Mouse (Mus musculus): ENCODE data around the gene Krt4. TPM values are rescaled to one million over a fixed set of nuclear protein-coding genes. Genes with fewer than 3 reads are reported as not detected.

Krt4 gene
- polyA plus RNA-seq, 1 experiment from 2014 or later, result 7.5 TPM

DNA sequence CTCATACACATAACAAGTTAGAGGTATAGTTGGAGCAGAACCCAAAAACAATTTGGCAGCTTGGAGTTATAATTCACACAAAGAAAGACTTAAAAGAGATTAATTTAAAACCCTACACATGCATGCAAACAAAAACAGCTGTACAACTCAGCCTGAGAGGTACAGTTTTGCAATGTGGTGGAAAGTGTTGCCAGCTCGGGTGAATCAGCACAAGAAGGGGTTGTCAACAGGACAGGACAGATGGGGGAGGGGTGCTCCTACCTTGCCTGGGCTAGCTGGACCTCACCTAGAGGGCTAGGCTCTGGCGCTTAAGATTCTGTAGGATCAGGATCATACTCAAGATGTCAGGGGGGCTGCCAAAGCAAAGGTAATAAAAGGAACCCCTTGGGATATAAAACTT lies 46.5 kb downstream of the Krt4 start:
- no peak overlapping the region for H3K4me2 ChIP-seq
- no peak for ATAC-seq (replicated peaks; ENCODE audit: low FRiP score)
- no peak overlapping the region for H3K27ac ChIP-seq
- H3K4me3 ChIP-seq (replicated peaks), result no peak overlapping the region
- H3K27me3 ChIP-seq, result peaks cover 14% of the 10 kb centered on the region; the same call in 1 of the 2 replicates
- 63% methylated on average over 2 of the region's 2 CpGs for WGBS
- no peaks in the 10 kb centered on the region for H3K36me3 ChIP-seq
- H3K9ac ChIP-seq, result no peak overlapping the region
- no peaks in the 10 kb centered on the region for H3K4me1 ChIP-seq
- H3K9me3 ChIP-seq (replicated peaks), result no peaks in the 10 kb centered on the region

DNA sequence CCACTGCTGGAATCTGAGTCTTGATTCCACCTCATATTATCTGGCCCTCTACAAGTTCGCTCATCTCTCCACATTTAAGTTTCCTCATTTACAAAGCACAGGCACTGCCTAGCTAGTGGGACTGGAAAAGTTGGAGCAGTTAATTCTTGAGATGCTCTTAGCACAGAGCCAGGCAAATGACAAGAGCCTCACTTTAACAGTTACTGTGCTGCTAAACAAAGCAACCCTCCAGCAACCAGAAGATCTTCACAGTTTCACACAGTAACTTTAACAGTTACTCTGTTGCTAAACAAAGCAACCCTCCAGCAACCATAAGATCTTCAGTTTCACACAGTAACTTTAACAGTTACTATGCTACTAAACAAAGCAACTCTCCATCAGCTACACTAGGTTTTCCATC lies 50.2 kb downstream of the Krt4 start:
- WGBS, result 82% methylated on average over 1 of the region's 1 CpGs
- ATAC-seq (replicated peaks; ENCODE audit: low FRiP score), result no peak
- H3K4me3 ChIP-seq (replicated peaks), result no peak overlapping the region
- no peaks in the 10 kb centered on the region for H3K36me3 ChIP-seq
- H3K27ac ChIP-seq, result no peak overlapping the region
- H3K9me3 ChIP-seq (replicated peaks), result no peaks in the 10 kb centered on the region
- no peaks in the 10 kb centered on the region for H3K4me1 ChIP-seq
- no peak overlapping the region for H3K9ac ChIP-seq
- H3K4me2 ChIP-seq, result no peak overlapping the region
- H3K27me3 ChIP-seq, result peaks cover 9% of the 10 kb centered on the region; the same call in 1 of the 2 replicates

DNA sequence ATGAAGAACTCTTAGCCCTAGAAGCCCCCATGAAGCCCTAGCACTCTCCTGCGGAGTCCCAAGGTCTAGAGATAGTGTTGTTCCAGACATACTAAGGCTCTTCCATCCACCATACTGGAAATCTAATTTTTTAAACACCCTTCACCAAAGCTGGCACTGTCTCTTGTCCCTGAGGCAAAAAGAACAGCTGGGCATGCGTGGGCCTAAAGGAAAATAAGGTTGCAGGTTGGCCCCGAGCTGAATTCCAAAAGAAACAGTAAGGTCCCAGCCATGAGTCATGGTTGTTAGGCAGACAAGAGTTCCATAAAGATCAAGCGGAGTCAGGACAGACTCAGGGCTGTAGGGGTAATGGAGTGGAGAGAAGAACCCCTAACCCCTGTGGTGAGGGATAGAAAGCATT lies 51.3 kb downstream of the Krt4 start:
- no peak for ATAC-seq (replicated peaks; ENCODE audit: low FRiP score)

DNA sequence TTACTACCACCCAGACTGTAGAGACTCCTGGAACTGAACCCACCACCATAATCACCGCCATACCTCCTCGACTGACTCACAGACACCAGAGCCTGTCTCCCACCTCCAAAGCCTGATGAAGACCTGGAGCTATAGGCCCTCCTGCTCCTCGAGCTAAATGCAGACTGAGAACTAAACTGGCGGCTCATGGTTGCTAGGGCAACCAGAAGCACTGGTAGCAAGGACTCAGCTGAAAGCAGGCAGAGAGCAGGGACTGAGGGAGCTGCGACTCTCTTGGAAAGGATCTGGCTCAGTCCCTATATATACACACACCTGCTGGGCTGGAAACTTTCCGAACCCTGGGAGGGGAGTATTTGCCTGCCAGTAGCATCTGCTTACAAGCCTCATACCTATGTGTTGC lies 55.1 kb downstream of the Krt4 start, which contains the start of gene Krt77:
TSS of gene Krt77 (minus strand) at position 275 of the 400 bp plus-strand sequence.
- H3K4me1 ChIP-seq, result no peaks in the 10 kb centered on the region
- no peak within 1 kb of the TSS for H3K9ac ChIP-seq
- H3K27ac ChIP-seq, result no peak within 1 kb of the TSS
- H3K36me3 ChIP-seq, result no peaks in the 10 kb centered on the region
- H3K4me3 ChIP-seq (replicated peaks), result no peak within 1 kb of the TSS
- H3K4me2 ChIP-seq, result no peak within 1 kb of the TSS
- no peaks in the 10 kb centered on the region for H3K9me3 ChIP-seq (replicated peaks)
- H3K27me3 ChIP-seq, result peaks cover 24% of the 10 kb centered on the region; the same call in 1 of the 2 replicates
- no peak for ATAC-seq (replicated peaks; ENCODE audit: low FRiP score)
- WGBS, result 37% methylated on average over 6 of the region's 6 CpGs

More for the DNA sequence above, 51.3 kb downstream of the Krt4 start:
- H3K4me2 ChIP-seq, result no peak overlapping the region
- no peaks in the 10 kb centered on the region for H3K36me3 ChIP-seq
- WGBS, result 53% methylated on average over 4 of the region's 4 CpGs
- H3K27ac ChIP-seq, result no peak overlapping the region
- H3K27me3 ChIP-seq, result peaks cover 13% of the 10 kb centered on the region; the same call in 1 of the 2 replicates
- no peaks in the 10 kb centered on the region for H3K9me3 ChIP-seq (replicated peaks)
- no peak overlapping the region for H3K9ac ChIP-seq
- H3K4me3 ChIP-seq (replicated peaks), result no peak overlapping the region
- H3K4me1 ChIP-seq, result no peaks in the 10 kb centered on the region

Small RNA genes within 50 kb of the gene (microRNA-seq; reads per million reads assigned to microRNA genes)
- gene Gm44356, result not detected

Other genes with a start within 250 kb of the Krt4 start
- not detected in 2 replicates for gene Krt6b, start 244.4 kb downstream of the Krt4 start, polyA plus RNA-seq (2015; fragmentation: Nextera tagmentation; extraction: Ambion mirVana)
- 0.62 and 3.8 TPM in 2 replicates for gene Krt6a, start 230.4 kb downstream of the Krt4 start, polyA plus RNA-seq (2015; fragmentation: Nextera tagmentation; extraction: Ambion mirVana)
- gene Krt5, start 211.8 kb downstream of the Krt4 start, polyA plus RNA-seq (2015; fragmentation: Nextera tagmentation; extraction: Ambion mirVana), result 3.2 and 5.1 TPM in 2 replicates
- not detected in 2 replicates for gene Krt71, start 181.6 kb downstream of the Krt4 start, polyA plus RNA-seq (2015; fragmentation: Nextera tagmentation; extraction: Ambion mirVana)
- gene Krt72, start 138.3 kb downstream of the Krt4 start, polyA plus RNA-seq (2015; fragmentation: Nextera tagmentation; extraction: Ambion mirVana), result not detected in 2 replicates
- not detected in 2 replicates for gene Krt73, start 122.4 kb downstream of the Krt4 start, polyA plus RNA-seq (2015; fragmentation: Nextera tagmentation; extraction: Ambion mirVana)
- gene Krt2, start 106.6 kb downstream of the Krt4 start, polyA plus RNA-seq (2015; fragmentation: Nextera tagmentation; extraction: Ambion mirVana), result not detected in 2 replicates
- 1.4 and 6.7 TPM in 2 replicates for gene Krt1, start 73.9 kb downstream of the Krt4 start, polyA plus RNA-seq (2015; fragmentation: Nextera tagmentation; extraction: Ambion mirVana)
- 0.05 and 0.72 TPM in 2 replicates for gene Krt77, start 55.0 kb downstream of the Krt4 start, polyA plus RNA-seq (2015; fragmentation: Nextera tagmentation; extraction: Ambion mirVana)
- not detected in 2 replicates for gene Krt76, start 31.8 kb downstream of the Krt4 start, polyA plus RNA-seq (2015; fragmentation: Nextera tagmentation; extraction: Ambion mirVana)
- gene Krt79, start 15.6 kb upstream of the Krt4 start, polyA plus RNA-seq (2015; fragmentation: Nextera tagmentation; extraction: Ambion mirVana), result 0.45 and 0.53 TPM in 2 replicates
- gene Krt78, start 29.6 kb upstream of the Krt4 start, polyA plus RNA-seq (2015; fragmentation: Nextera tagmentation; extraction: Ambion mirVana), result 0.04 and 0.15 TPM in 2 replicates
- 213 and 217 TPM in 2 replicates for gene Krt8, start 79.7 kb upstream of the Krt4 start, polyA plus RNA-seq (2015; fragmentation: Nextera tagmentation; extraction: Ambion mirVana)
- gene Krt18, start 103.4 kb upstream of the Krt4 start, polyA plus RNA-seq (2015; fragmentation: Nextera tagmentation; extraction: Ambion mirVana), result 176 and 180 TPM in 2 replicates
- 127 and 130 TPM in 2 replicates for gene Eif4b, start 149.0 kb upstream of the Krt4 start, polyA plus RNA-seq (2015; fragmentation: Nextera tagmentation; extraction: Ambion mirVana)
- 39.7 and 48.4 TPM in 2 replicates for gene Tns2, start 175.7 kb upstream of the Krt4 start, polyA plus RNA-seq (2015; fragmentation: Nextera tagmentation; extraction: Ambion mirVana)
- 18.0 and 18.4 TPM in 2 replicates for gene Spryd3, start 211.5 kb upstream of the Krt4 start, polyA plus RNA-seq (2015; fragmentation: Nextera tagmentation; extraction: Ambion mirVana)
- gene Igfbp6, start 219.6 kb upstream of the Krt4 start, polyA plus RNA-seq (2015; fragmentation: Nextera tagmentation; extraction: Ambion mirVana), result 31.0 and 33.6 TPM in 2 replicates
- gene Soat2, start 225.8 kb upstream of the Krt4 start, polyA plus RNA-seq (2015; fragmentation: Nextera tagmentation; extraction: Ambion mirVana), result 0.33 and 1.1 TPM in 2 replicates